Mouse (Mus musculus) naive thymus-derived CD4-positive, alpha-beta T cell, adult 2 months (primary cell): ENCODE measurements around the gene Pdcd2.
"Not testable (repeated sequence)": the region's sequence is repeated elsewhere in the genome, so short reads cannot be mapped to it uniquely, and the experiment has no call there.

Experiments
- DNase-seq: peaks from one replicate; pipeline ENCODE4 v3.0.0-alpha.2; 2011; ENCODE audit warnings: low read depth

Pdcd2 gene

GRCm38 (mm10) chr17:15526986-15527810 lies at the start of gene Pdcd2:
Gene Pdcd2, minus strand, starts transcription at chr17:15527301.
- peak; percentile 93 for DNase-seq

GRCm38 (mm10) chr17:15575056-15575455 lies 48.0 kb upstream of the Pdcd2 start:
- no peak for DNase-seq

- no peak for DNase-seq
These were observed 39.8 kb upstream of the Pdcd2 start for GRCm38 (mm10) chr17:15566908-15567307.

- DNase-seq: no peak
These were observed 37.8 kb upstream of the Pdcd2 start for GRCm38 (mm10) chr17:15564928-15565300.

GRCm38 (mm10) chr17:15564014-15564927 lies 37.2 kb upstream of the Pdcd2 start, which contains the start of gene Prdm9:
Gene Prdm9, minus strand, starts transcription at chr17:15564354.
- DNase-seq: peak; percentile 98

- DNase-seq: no peak
These were observed 32.8 kb upstream of the Pdcd2 start for GRCm38 (mm10) chr17:15559946-15560345.

- DNase-seq: no peak
These were observed 22.6 kb upstream of the Pdcd2 start for GRCm38 (mm10) chr17:15549713-15550112.

- DNase-seq: no peak
These were observed 19.3 kb upstream of the Pdcd2 start for GRCm38 (mm10) chr17:15546440-15546839.

GRCm38 (mm10) chr17:15543868-15544267 lies 16.8 kb upstream of the Pdcd2 start:
- not testable (repeated sequence) for DNase-seq

GRCm38 (mm10) chr17:15540309-15540708 lies 13.2 kb upstream of the Pdcd2 start:
- no peak for DNase-seq

- DNase-seq: no peak
These were observed 9.4 kb upstream of the Pdcd2 start for GRCm38 (mm10) chr17:15536457-15536904.

- DNase-seq: peak; percentile 31
These were observed 8.8 kb upstream of the Pdcd2 start for GRCm38 (mm10) chr17:15535943-15536342.

- no peak for DNase-seq
These were observed 8.2 kb upstream of the Pdcd2 start for GRCm38 (mm10) chr17:15535162-15535800.

GRCm38 (mm10) chr17:15530141-15530540 lies 3.0 kb upstream of the Pdcd2 start:
- peak; percentile 66 for DNase-seq

- DNase-seq: no peak
These were observed 1.8 kb upstream of the Pdcd2 start for GRCm38 (mm10) chr17:15528887-15529286.

- no peak for DNase-seq
These were observed 673 bp upstream of the Pdcd2 start for GRCm38 (mm10) chr17:15527811-15528136.

GRCm38 (mm10) chr17:15526304-15526703 lies 797 bp downstream of the Pdcd2 start:
- peak; percentile 31 for DNase-seq

- peak; percentile 17 for DNase-seq
These were observed 8.3 kb downstream of the Pdcd2 start for GRCm38 (mm10) chr17:15518766-15519165.

- DNase-seq: no peak
These were observed 8.9 kb downstream of the Pdcd2 start for GRCm38 (mm10) chr17:15518186-15518585.

GRCm38 (mm10) chr17:15517776-15518175 lies 9.3 kb downstream of the Pdcd2 start:
- DNase-seq: no peak

- no peak for DNase-seq
These were observed 16.4 kb downstream of the Pdcd2 start for GRCm38 (mm10) chr17:15510694-15511093.

GRCm38 (mm10) chr17:15499656-15500394 lies 27.3 kb downstream of the Pdcd2 start, which contains the start of the genes Psmb1 and Tbp:
Gene Psmb1, minus strand, starts transcription at chr17:15499751.
Gene Tbp, plus strand, starts transcription at chr17:15499888.
- peak; percentile 96 for DNase-seq
